Mouse (Mus musculus): ENCODE data around the gene Thap11.

- no peak for TF ChIP-seq CTCF (IDR thresholded peaks at IDR 0.05; ENCODE audit: low read depth)
- no peak for TF ChIP-seq EP300 (IDR thresholded peaks at IDR 0.05; ENCODE audit: low read depth)
Measured at GRCm38 (mm10) chr8:105850611-105851010, 4.3 kb upstream of the Thap11 start.
